Mouse (Mus musculus) regulatory T cell (primary cell): ENCODE data around the gene Slc39a13.
"Not testable (repeated sequence)": the region's sequence is repeated elsewhere in the genome, so short reads cannot be mapped to it uniquely, and the experiment has no call there.

Experiments used
- in situ Hi-C: fragments of 300-600 bp; cut with MboI, MseI; formaldehyde crosslinking; loops from one replicate; pipeline ENCODE4 v1.15.1; 2025; ENCODE audit warnings: high pct_unique_total_duplicates

The Slc39a13 gene

GRCm38 (mm10) chr2:91026491-91026890 is 43.7 kb downstream of the Slc39a13 start:
- in situ Hi-C loops, result no loop called here

- in situ Hi-C loops, result no loop called here
These were observed 45.1 kb downstream of the Slc39a13 start for GRCm38 (mm10) chr2:91025081-91025516.

GRCm38 (mm10) chr2:91023956-91024355 is 46.3 kb downstream of the Slc39a13 start:
- in situ Hi-C loops, result no loop called here

- in situ Hi-C loops, result no loop called here
These were observed 47.1 kb downstream of the Slc39a13 start for GRCm38 (mm10) chr2:91023131-91023530.

- in situ Hi-C loops, result not testable (repeated sequence)
These were observed 48.0 kb downstream of the Slc39a13 start for GRCm38 (mm10) chr2:91022266-91022665.

- in situ Hi-C loops, result no loop called here
These were observed 50.3 kb downstream of the Slc39a13 start for GRCm38 (mm10) chr2:91019911-91020310.

- in situ Hi-C loops, result no loop called here
These were observed 52.0 kb downstream of the Slc39a13 start for GRCm38 (mm10) chr2:91018061-91018788.

GRCm38 (mm10) chr2:91015386-91015785 is 54.8 kb downstream of the Slc39a13 start:
- in situ Hi-C loops, result no loop called here

GRCm38 (mm10) chr2:91013881-91014280 is 56.3 kb downstream of the Slc39a13 start:
- in situ Hi-C loops, result no loop called here
